Mouse (Mus musculus) cerebellum, postnatal 4 days (tissue): ENCODE measurements around the gene Slc39a8.

ENCODE experiments used
- DNase-seq, 2 experiments: peaks; one replicate each; pipeline ENCODE4 v3.0.0; 2022; ENCODE audit warnings: low spot score in 2 of 2, mixed read lengths in 1 of 2

The Slc39a8 gene

GRCm38 (mm10) chr3:135825016-135825753 is at the start of gene Slc39a8:
TSS of gene Slc39a8 (plus strand) at chr3:135825279.
- peak; percentile 26 to 29 for DNase-seq

GRCm38 (mm10) chr3:135785065-135785464 is 40.0 kb upstream of the Slc39a8 start:
- DNase-seq: no peak

- no peak for DNase-seq
Measured at GRCm38 (mm10) chr3:135796117-135796516, 29.0 kb upstream of the Slc39a8 start.

GRCm38 (mm10) chr3:135798241-135798640 is 26.8 kb upstream of the Slc39a8 start:
- DNase-seq: no peak

- no peak for DNase-seq
Measured at GRCm38 (mm10) chr3:135798665-135799064, 26.4 kb upstream of the Slc39a8 start.

GRCm38 (mm10) chr3:135814665-135815064 is 10.4 kb upstream of the Slc39a8 start:
- DNase-seq: no peak

GRCm38 (mm10) chr3:135815973-135816727 is 8.9 kb upstream of the Slc39a8 start:
- DNase-seq: no peak

GRCm38 (mm10) chr3:135817124-135817523 is 8.0 kb upstream of the Slc39a8 start:
- DNase-seq: no peak

- no peak for DNase-seq
Measured at GRCm38 (mm10) chr3:135824436-135824835, 643 bp upstream of the Slc39a8 start.

- peak in 1 of 2 experiments; percentile 26 for DNase-seq
Measured at GRCm38 (mm10) chr3:135825754-135826683, 940 bp downstream of the Slc39a8 start.

- no peak for DNase-seq
Measured at GRCm38 (mm10) chr3:135826684-135827249, 1.7 kb downstream of the Slc39a8 start.

GRCm38 (mm10) chr3:135828000-135828399 is 2.9 kb downstream of the Slc39a8 start:
- DNase-seq: no peak

- DNase-seq: no peak
Measured at GRCm38 (mm10) chr3:135832496-135832895, 7.4 kb downstream of the Slc39a8 start.

- DNase-seq: no peak
Measured at GRCm38 (mm10) chr3:135832907-135833306, 7.8 kb downstream of the Slc39a8 start.

- DNase-seq: no peak
Measured at GRCm38 (mm10) chr3:135834988-135835387, 9.9 kb downstream of the Slc39a8 start.

- DNase-seq: no peak
Measured at GRCm38 (mm10) chr3:135839535-135839934, 14.5 kb downstream of the Slc39a8 start.

- DNase-seq: no peak
Measured at GRCm38 (mm10) chr3:135840185-135840584, 15.1 kb downstream of the Slc39a8 start.

- DNase-seq: no peak
Measured at GRCm38 (mm10) chr3:135841716-135842511, 16.8 kb downstream of the Slc39a8 start.

GRCm38 (mm10) chr3:135843181-135843580 is 18.1 kb downstream of the Slc39a8 start:
- no peak for DNase-seq

GRCm38 (mm10) chr3:135843707-135844106 is 18.6 kb downstream of the Slc39a8 start:
- no peak for DNase-seq

GRCm38 (mm10) chr3:135844835-135845234 is 19.8 kb downstream of the Slc39a8 start:
- DNase-seq: no peak
